Mouse (Mus musculus): Measurements from ENCODE around the gene Selenom. TPM values are rescaled to one million over a fixed set of nuclear protein-coding genes. Genes with fewer than 3 reads are reported as not detected.

The Selenom gene
- total and polyA plus RNA-seq, 2 experiments from 2014 or later = 290 to 298 TPM

DNA sequence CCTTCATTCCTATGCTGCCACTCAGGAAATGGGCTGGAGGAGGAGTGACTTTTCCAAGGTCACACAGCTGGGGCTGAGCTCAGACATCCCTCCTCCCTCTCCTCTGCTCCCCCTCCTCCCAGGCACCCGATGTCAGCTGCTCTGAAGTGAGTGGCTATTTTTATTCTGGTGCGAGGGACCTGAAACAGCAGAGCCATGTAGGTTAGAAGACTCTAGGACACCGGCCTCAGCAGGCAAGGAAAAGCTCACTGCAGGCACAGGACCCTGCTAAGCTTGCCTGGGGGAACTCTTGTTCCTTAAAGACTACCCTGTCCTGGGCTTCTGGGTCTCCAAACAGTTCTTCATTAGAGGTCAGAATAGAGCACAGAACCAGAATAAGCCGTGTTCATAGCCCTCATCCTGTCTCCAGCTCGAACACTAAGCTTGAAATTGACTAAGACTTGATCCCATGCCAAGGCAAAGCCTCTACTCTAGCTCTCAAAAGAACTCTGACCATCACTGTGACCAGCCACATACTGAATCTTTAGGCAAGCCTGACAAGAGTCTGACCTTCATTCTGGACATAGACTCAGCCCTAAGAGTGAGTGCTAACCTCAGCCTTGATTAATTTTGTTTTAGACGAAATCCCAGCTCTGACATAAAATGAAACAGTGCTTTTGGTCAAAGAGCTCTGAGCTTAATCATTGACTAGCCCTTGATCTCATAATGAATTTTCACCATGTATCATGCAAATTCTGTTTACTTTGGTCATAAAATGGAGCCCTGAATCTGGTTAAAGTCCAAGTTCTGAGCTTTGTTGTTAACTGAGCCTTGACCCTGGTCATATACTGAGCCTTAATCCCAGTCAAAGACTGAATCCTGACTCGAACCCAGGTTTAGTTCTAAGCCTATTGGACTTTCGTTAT is 5.1 kb upstream of the Selenom start:
- no peak overlapping the region for H3K27ac ChIP-seq (ENCODE audit: low read depth, low read length)
- no peak for DNase-seq (ENCODE audit: low spot score)
- 71% methylated on average over 8 of the region's 8 CpGs for WGBS
- H3K4me2 ChIP-seq (ENCODE audit: low read depth, low read length, poor library complexity, severe bottlenecking) = no peak overlapping the region
- no peaks in the 10 kb centered on the region; the same call in 1 of the 2 replicates for H3K4me1 ChIP-seq (ENCODE audit: insufficient read depth, low read length)
- TF ChIP-seq CTCF (IDR thresholded peaks at IDR 0.05) = no peak
- H3K36me3 ChIP-seq (ENCODE audit: insufficient read depth, low read length) = no peaks in the 10 kb centered on the region
- H3K27me3 ChIP-seq (ENCODE audit: insufficient read depth, low read length) = no peaks in the 10 kb centered on the region
- no peak for ATAC-seq (ENCODE audit: low FRiP score)
- no peaks in the 10 kb centered on the region for H3K9me3 ChIP-seq (ENCODE audit: low read length)
- H3K9ac ChIP-seq (replicated peaks; ENCODE audit: low read length, poor library complexity, severe bottlenecking) = no peak overlapping the region
- no peak overlapping the region for H3K4me3 ChIP-seq (ENCODE audit: low read depth, low read length)

DNA sequence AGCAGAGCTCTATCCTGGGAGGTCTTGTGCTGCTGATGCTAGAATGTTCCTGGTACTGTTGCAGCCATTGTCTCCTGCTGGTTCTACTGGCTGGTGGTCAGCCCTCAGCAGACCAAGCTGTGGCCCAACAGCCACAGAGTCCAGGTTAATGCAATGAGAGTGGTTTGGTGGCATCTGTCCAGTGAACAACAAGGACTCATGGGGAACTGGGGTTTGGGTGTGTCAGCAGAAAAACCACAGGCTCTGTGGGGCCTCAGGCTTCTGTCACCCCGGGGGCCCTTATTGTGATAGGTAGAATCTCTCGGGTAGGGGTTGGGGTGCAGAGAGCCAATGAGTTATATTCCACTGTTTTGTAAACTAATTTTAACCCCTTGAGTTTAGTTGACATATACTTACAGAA is 4.2 kb upstream of the Selenom start:
- Histone ChIP-seq H3K4me2 (ENCODE audit: low read depth, low read length, poor library complexity, severe bottlenecking) (no peak overlapping the region), H3K27ac (ENCODE audit: low read depth, low read length) (no peak overlapping the region), H3K9ac (replicated peaks; ENCODE audit: low read length, poor library complexity, severe bottlenecking) (no peak overlapping the region), H3K27me3 (ENCODE audit: insufficient read depth, low read length) (no peaks in the 10 kb centered on the region), H3K9me3 (ENCODE audit: low read length) (no peaks in the 10 kb centered on the region), H3K4me1 (ENCODE audit: insufficient read depth, low read length) (no peaks in the 10 kb centered on the region; the same call in 1 of the 2 replicates), H3K36me3 (ENCODE audit: insufficient read depth, low read length) (no peaks in the 10 kb centered on the region), H3K4me3 (ENCODE audit: low read depth, low read length) (no peak overlapping the region)
- no peak for DNase-seq (ENCODE audit: low spot score)
- 90% methylated on average over 2 of the region's 2 CpGs for WGBS
- no peak for TF ChIP-seq CTCF (IDR thresholded peaks at IDR 0.05)
- no peak for ATAC-seq (ENCODE audit: low FRiP score)

DNA sequence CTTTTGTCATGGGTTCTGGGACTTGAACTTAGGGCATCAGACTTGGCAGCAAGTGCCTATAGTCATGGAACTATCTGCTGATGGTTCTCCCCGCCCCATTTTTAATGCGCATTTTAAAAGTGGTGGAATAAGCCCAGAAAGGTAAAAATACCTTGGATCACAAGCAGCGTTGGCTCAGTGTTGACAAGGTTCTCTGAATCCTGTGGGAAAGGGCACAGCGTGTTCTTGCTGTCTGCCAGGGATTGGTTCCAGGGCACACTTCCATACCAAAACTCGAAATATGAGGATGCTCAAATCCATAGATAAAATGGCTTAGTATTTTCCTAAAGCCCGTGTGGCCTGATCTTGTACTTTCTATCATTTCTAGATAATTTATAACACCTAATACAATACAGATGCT is 1.2 kb upstream of the Selenom start:
- 86% methylated on average over 6 of the region's 6 CpGs for WGBS
- no peaks in the 10 kb centered on the region for H3K36me3 ChIP-seq (ENCODE audit: insufficient read depth, low read length)
- no peak for TF ChIP-seq CTCF (IDR thresholded peaks at IDR 0.05)
- H3K4me3 ChIP-seq (ENCODE audit: low read depth, low read length) = no peak overlapping the region
- H3K4me2 ChIP-seq (ENCODE audit: low read depth, low read length, poor library complexity, severe bottlenecking) = no peak overlapping the region
- DNase-seq (ENCODE audit: low spot score) (no peak), ATAC-seq (ENCODE audit: low FRiP score) (no peak)
- H3K9ac ChIP-seq (replicated peaks; ENCODE audit: low read length, poor library complexity, severe bottlenecking) = no peak overlapping the region
- no peak overlapping the region for H3K27ac ChIP-seq (ENCODE audit: low read depth, low read length)
- H3K9me3 ChIP-seq (ENCODE audit: low read length) = no peaks in the 10 kb centered on the region
- H3K4me1 ChIP-seq (ENCODE audit: insufficient read depth, low read length) = peaks cover 10% of the 10 kb centered on the region; the same call in 1 of the 2 replicates
- H3K27me3 ChIP-seq (ENCODE audit: insufficient read depth, low read length) = no peaks in the 10 kb centered on the region

DNA sequence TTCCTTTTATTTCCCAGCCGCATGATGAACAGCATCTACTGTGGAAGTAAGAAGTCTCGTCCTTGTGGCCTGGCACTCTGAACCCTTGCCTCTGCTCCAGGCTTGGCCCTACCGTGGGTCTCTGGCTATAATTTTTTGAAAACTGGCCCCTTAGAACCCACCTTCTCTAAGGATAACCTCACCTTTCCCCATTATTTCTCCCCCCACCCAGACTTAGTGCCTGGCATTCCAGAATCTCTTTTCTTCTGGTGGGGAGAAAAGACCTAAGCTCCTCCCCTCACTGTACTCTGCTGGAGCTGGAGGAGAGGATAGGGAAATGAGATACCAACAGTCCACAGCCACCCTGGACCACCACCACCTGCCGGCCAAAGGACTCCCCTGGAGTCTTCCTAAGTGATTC is 732 bp downstream of the Selenom start:
- no peaks in the 10 kb centered on the region for H3K9me3 ChIP-seq (ENCODE audit: low read length)
- H3K9ac ChIP-seq (replicated peaks; ENCODE audit: low read length, poor library complexity, severe bottlenecking) = peak overlapping the region; percentile 67
- H3K36me3 ChIP-seq (ENCODE audit: insufficient read depth, low read length) = no peaks in the 10 kb centered on the region
- DNase-seq (ENCODE audit: low spot score) (no peak), ATAC-seq (ENCODE audit: low FRiP score) (peak; percentile 5; the same call in 1 of the 2 replicates)
- H3K4me2 ChIP-seq (ENCODE audit: low read depth, low read length, poor library complexity, severe bottlenecking) = peak overlapping the region; percentile 80
- peak overlapping the region; percentile 62; the same call in 1 of the 2 replicates for H3K27ac ChIP-seq (ENCODE audit: low read depth, low read length)
- TF ChIP-seq CTCF (IDR thresholded peaks at IDR 0.05) = peak; percentile 26; the same call in 1 of the 2 replicates
- H3K4me1 ChIP-seq (ENCODE audit: insufficient read depth, low read length) = peaks cover 10% of the 10 kb centered on the region; the same call in 1 of the 2 replicates
- H3K27me3 ChIP-seq (ENCODE audit: insufficient read depth, low read length) = no peaks in the 10 kb centered on the region
- H3K4me3 ChIP-seq (ENCODE audit: low read depth, low read length) = peak overlapping the region; percentile 54
- 16% methylated on average over 4 of the region's 4 CpGs for WGBS

GRCm38 (mm10) chr11:3515637-3516036 is 1.2 kb downstream of the Selenom start:
- no peak for ATAC-seq (ENCODE audit: low FRiP score)
- peak overlapping the region; percentile 67 for H3K9ac ChIP-seq (replicated peaks; ENCODE audit: low read length, poor library complexity, severe bottlenecking)
- TF ChIP-seq CTCF (IDR thresholded peaks at IDR 0.05) = no peak
- H3K4me1 ChIP-seq (ENCODE audit: insufficient read depth, low read length) = peaks cover 10% of the 10 kb centered on the region; the same call in 1 of the 2 replicates
- no peaks in the 10 kb centered on the region for H3K9me3 ChIP-seq (ENCODE audit: low read length)
- H3K36me3 ChIP-seq (ENCODE audit: insufficient read depth, low read length) = no peaks in the 10 kb centered on the region
- no peak overlapping the region for H3K27ac ChIP-seq (ENCODE audit: low read depth, low read length)
- DNase-seq (ENCODE audit: low spot score) = no peak
- H3K27me3 ChIP-seq (ENCODE audit: insufficient read depth, low read length) = no peaks in the 10 kb centered on the region
- H3K4me2 ChIP-seq (ENCODE audit: low read depth, low read length, poor library complexity, severe bottlenecking) = peak overlapping the region; percentile 80
- 76% methylated on average over 4 of the region's 4 CpGs for WGBS
- peak overlapping the region; percentile 54 for H3K4me3 ChIP-seq (ENCODE audit: low read depth, low read length)

- H3K4me3 ChIP-seq (ENCODE audit: low read depth, low read length) = no peak overlapping the region
- H3K9ac ChIP-seq (replicated peaks; ENCODE audit: low read length, poor library complexity, severe bottlenecking) = peak overlapping the region; percentile 67; the same call in 1 of the 2 replicates
- H3K36me3 ChIP-seq (ENCODE audit: insufficient read depth, low read length) = no peaks in the 10 kb centered on the region
- H3K27me3 ChIP-seq (ENCODE audit: insufficient read depth, low read length) = no peaks in the 10 kb centered on the region
- ATAC-seq (ENCODE audit: low FRiP score) (no peak), DNase-seq (ENCODE audit: low spot score) (no peak)
- no peak overlapping the region for H3K27ac ChIP-seq (ENCODE audit: low read depth, low read length)
- peaks cover 10% of the 10 kb centered on the region; the same call in 1 of the 2 replicates for H3K4me1 ChIP-seq (ENCODE audit: insufficient read depth, low read length)
- H3K9me3 ChIP-seq (ENCODE audit: low read length) = no peaks in the 10 kb centered on the region
- H3K4me2 ChIP-seq (ENCODE audit: low read depth, low read length, poor library complexity, severe bottlenecking) = peak overlapping the region; percentile 80
- 78% methylated on average over 5 of the region's 5 CpGs for WGBS
- TF ChIP-seq CTCF (IDR thresholded peaks at IDR 0.05) = no peak
Measured at GRCm38 (mm10) chr11:3516121-3516520, 1.6 kb downstream of the Selenom start.

All from midbrain, postnatal 0 days (tissue).